Mouse (Mus musculus) layer of hippocampus, postnatal 25 days (tissue): ENCODE results near the gene 4930503B20Rik. TPM values are rescaled to one million over a fixed set of nuclear protein-coding genes. Genes with fewer than 3 reads are reported as not detected.
A peak's percentile ranks its signal among the peaks of the same experiment; 100 is the strongest.

Source experiments
- DNase-seq, 2 experiments: peaks; one replicate each; pipeline ENCODE4 v3.0.0; 2022; ENCODE audit warnings: mixed read lengths in 2 of 2, low spot score in 1 of 2; ENCODE audit errors: extremely low spot score in 1 of 2
- total RNA-seq, 2 experiments: library from RNA; stranded (reverse); gene quantifications; 2 replicates each; pipeline ENCODE4 v1.2.3; 2021

The 4930503B20Rik gene
- total RNA-seq, 2 experiments from 2014 or later: not detected

DNA sequence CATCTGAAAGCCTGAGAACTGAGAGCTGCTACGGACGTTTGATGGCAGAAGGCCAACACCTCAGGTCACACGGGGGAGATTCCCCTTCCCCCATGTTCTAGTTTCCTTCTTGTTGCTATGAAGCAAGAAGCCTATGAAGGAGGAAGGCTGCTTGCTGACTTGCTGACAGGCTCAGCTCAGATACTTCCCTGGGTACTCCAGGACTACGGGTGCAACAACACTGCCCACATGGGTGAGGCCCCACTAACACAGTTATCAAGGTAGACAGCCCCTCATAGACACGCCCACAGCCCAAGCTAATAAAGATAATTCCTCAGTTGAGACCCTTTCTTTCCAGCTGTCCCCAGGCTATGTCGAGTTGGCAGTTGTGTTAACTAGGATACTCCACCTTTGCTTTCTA lies 2.6 kb upstream of the 4930503B20Rik start:
- no peak for DNase-seq

- DNase-seq: no peak
Observed at GRCm38 (mm10) chr3:146652431-146652830, 1.3 kb upstream of the 4930503B20Rik start.

DNA sequence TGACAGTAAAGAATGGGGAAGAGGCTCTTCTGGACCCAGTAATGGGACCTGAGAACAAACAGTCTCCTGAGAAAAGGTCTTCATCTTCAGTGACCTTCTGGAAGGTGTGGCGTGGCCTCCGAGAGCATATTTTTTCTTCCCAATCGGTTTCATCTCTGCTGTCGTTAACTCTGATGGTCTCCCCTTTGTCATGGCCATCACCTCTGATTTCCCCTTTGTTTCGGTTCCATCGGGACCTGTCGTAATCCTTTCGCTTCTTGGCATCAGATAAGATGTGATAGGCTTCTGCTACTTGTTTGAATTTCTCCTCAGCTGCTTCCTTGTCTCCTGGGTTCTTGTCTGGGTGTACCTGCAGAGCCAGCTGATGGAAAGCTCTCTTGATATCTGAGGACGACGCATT lies 401 bp downstream of the 4930503B20Rik start:
- no peak for DNase-seq

DNA sequence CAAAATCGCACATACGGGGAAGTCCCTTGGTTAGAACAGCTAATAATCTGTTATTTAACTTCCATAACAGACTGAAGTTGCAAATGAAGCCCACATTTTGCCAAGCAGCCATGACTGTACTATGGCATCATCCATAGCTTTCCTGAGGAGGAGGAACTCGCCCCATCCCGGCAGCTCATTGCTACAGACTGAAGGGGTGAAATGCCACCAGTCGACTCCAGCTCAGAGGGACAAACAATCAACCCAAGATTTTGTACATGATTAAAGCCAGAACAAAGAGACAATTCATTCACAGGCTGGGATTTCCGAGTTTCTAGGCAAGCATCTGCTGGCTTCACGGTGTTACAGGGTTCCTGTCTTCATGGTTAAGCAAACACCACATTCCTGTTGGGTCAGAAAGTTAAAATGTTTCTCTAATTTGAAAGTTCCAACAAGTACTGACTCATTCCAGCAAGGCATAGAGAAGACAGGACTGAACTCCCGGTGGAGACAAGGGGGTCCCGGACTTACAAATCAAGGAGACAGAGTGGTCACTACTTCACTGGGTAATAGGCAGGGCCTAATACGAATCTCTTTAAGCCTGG lies 1.7 kb downstream of the 4930503B20Rik start:
- DNase-seq: no peak

- no peak for DNase-seq
Observed at GRCm38 (mm10) chr3:146641818-146642427, 9.2 kb downstream of the 4930503B20Rik start.

DNA sequence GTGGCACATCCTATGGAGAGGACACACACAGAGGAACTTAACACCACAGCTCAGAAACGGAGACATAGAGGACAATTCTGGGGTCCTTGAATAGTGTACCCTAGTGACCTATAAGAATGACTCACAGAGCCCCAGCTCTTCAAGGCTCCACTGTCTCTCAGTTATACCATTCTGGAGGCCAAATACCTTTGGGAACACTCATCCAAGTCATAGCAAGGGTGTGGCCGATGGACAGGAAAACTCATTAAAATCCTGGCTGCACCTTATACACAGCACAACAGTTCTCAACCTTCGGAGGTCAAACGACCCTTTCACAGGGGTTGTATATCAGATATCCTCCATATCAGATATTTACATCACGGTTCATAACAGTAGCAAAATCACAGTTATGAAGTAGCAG lies 18.6 kb downstream of the 4930503B20Rik start:
- no peak for DNase-seq

DNA sequence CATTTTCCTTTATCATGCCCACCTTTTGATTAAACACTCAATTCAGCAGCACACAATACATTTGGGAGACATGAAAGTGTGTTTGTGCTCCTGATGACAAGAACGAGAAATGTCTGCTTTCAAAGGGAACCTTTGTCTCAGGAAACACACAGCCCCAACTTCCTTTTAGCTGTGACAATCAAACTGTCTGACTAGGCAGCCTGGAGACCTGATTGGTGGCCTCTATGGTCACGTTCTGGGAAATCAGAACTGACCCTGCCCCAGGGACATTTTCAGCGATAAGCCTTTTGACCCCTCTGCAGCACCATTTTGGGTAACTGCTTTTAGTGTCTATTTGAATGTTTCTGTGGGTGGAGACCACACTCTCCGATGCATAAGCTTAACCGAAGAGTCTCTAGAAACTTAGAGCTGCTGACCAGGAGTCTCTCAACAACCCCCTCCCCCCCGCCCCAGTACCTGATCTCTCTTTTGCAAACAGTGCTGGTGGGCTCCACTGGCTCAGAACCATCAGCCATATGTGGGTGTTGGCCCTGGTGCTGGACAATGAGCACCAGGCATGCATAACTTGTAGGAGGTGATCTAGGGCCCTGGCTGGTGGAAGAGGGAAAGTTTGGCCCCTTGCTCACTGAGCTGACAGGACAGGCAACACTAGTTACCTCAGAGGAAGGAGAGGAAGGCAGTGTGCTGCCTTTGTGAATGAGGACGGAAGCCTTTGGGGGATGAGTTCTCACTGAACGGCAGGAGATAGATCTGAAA lies 22.7 kb downstream of the 4930503B20Rik start:
- DNase-seq: no peak

DNA sequence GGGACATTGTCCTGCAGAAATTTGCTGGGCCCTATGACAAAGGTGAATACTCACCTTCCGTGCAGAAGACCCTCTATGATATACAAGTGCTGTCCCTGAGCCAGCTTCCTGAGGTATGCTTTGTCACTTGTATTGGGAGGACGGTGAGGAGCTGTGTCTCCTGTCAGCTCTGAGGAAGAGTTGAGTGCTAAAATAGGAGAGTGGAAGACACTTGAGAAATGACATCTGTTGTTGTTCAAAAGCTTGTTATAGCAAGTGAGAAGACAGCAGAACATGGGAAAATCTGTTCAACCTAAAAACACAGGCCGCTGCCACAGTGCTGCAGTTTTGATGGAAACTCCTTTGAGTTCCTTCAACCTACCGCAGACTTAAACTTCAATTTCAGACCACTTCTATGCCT lies 25.4 kb downstream of the 4930503B20Rik start:
- DNase-seq: no peak

GRCm38 (mm10) chr3:146621966-146622365 lies 29.2 kb downstream of the 4930503B20Rik start:
- no peak for DNase-seq

GRCm38 (mm10) chr3:146620555-146621249 lies 30.4 kb downstream of the 4930503B20Rik start:
- peak; percentile 45 to 57 for DNase-seq

GRCm38 (mm10) chr3:146620101-146620500 lies 31.0 kb downstream of the 4930503B20Rik start:
- peak; percentile 14 to 36 for DNase-seq

GRCm38 (mm10) chr3:146618357-146618756 lies 32.8 kb downstream of the 4930503B20Rik start:
- DNase-seq: no peak

DNA sequence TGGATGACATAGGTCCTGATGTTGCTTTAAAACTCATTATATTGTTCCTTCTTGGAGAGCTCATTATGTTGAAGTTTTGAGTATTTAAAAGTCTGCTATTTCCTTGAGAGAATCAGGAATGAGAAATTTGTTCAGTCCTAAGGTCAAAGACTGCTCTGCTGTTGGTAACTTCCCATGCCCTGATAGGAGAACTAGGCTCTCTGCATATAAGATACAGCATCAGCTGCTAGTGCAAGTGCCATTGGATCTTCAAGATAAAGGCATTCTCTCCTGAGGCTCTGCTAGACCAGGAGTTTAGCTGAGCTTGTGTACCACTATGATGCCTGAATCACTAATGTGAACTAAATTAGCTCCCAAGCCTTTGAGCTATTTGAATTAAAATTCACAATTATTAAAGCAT lies 33.2 kb downstream of the 4930503B20Rik start:
- no peak for DNase-seq

GRCm38 (mm10) chr3:146616533-146617283 lies 34.4 kb downstream of the 4930503B20Rik start:
- DNase-seq: no peak

GRCm38 (mm10) chr3:146615496-146615895 lies 35.6 kb downstream of the 4930503B20Rik start, which contains the start of gene Dnase2b:
TSS of gene Dnase2b (minus strand) at chr3:146615596.
- no peak for DNase-seq

DNA sequence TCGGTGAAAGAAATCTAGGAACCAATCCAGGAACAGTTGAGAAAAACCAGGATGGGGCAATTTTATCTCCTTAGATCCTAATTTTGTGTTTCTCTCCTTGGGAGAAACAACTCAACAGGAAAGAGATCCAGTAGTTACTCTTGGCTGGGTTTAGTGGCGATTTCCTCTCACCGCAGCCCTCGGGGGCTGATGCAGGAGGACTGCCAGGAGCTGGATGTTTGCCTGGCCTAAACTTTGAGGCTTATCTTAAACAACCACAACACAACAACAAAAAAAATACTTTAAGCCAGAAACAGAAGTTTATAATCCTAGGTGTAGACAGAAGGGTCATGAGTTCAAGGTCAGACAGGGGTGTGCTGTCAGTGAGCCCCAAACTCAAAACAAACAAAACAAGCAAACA lies 39.3 kb downstream of the 4930503B20Rik start:
- DNase-seq: no peak

- DNase-seq: no peak
Observed at GRCm38 (mm10) chr3:146611261-146611660, 39.9 kb downstream of the 4930503B20Rik start.

GRCm38 (mm10) chr3:146610322-146610721 lies 40.8 kb downstream of the 4930503B20Rik start:
- DNase-seq: no peak

- no peak for DNase-seq
Observed at GRCm38 (mm10) chr3:146607368-146607767, 43.7 kb downstream of the 4930503B20Rik start.

DNA sequence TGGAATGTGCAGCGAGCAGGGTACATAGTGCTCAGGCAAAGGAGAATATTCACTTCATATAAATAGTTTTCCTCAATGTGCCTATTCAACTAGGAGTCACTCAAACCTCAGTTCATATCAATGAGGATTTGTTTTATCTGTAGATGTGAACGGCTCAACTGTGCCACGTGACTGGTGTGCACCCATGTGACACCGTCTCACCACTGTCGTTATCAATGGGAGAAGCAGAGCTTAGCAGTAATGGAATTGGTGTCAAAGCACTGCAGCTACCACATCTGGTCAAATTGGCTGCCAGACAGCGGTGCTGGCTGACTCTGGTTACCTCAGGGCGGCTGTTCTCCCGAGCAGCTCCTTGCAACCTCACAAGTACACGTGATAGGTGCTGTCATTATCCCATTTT lies 46.5 kb downstream of the 4930503B20Rik start:
- DNase-seq: no peak
